Mouse (Mus musculus) lung, postnatal 36 days (tissue): ENCODE measurements at regions not wholly inside any gene's neighbourhood (a gene's known extent, or its start where the extent isn't known, plus 50 kb on each side); places are given as distances from the start of the nearest gene placed in this dataset.

Source experiments
- DNase-seq: peaks from one replicate; pipeline ENCODE4 v3.0.0; 2022; ENCODE audit warnings: mixed read lengths

GRCm38 (mm10) chrX:14592793-14593192 lies 381.8 kb downstream of the H2al1n start:
- peak; percentile 2 for DNase-seq

- no peak for DNase-seq
Measured at GRCm38 (mm10) chrX:14596799-14597198, 385.9 kb downstream of the H2al1n start.

GRCm38 (mm10) chrX:14601916-14602315 lies 391.0 kb downstream of the H2al1n start:
- no peak for DNase-seq

GRCm38 (mm10) chrX:14609196-14609595 lies 398.2 kb downstream of the H2al1n start:
- no peak for DNase-seq

- DNase-seq: peak; percentile 26
Measured at GRCm38 (mm10) chrX:14628267-14628901, 417.4 kb downstream of the H2al1n start.

GRCm38 (mm10) chrX:14639378-14639777 lies 428.4 kb downstream of the H2al1n start:
- no peak for DNase-seq

- DNase-seq: no peak
Measured at GRCm38 (mm10) chrX:14664852-14665251, 453.9 kb downstream of the H2al1n start.

- no peak for DNase-seq
Measured at GRCm38 (mm10) chrX:14696375-14696774, 485.4 kb downstream of the H2al1n start.

- no peak for DNase-seq
Measured at GRCm38 (mm10) chrX:14738999-14739398, 528.1 kb downstream of the H2al1n start.
